Mouse (Mus musculus): ENCODE measurements at regions not wholly inside any gene's neighbourhood (a gene's known extent, or its start where the extent isn't known, plus 50 kb on each side); places are given as distances from the start of the nearest gene placed in this dataset.

- peak; percentile 78 for ATAC-seq
- Histone ChIP-seq H3K9me3 (replicated peaks) (no peaks in the 10 kb centered on the region), H3K27ac (no peak overlapping the region)
Measured at GRCm38 (mm10) chr3:137775076-137775849, 89.0 kb upstream of the H2afz start.

GRCm38 (mm10) chr3:137778113-137778512, 86.2 kb upstream of the H2afz start:
- Histone ChIP-seq H3K36me3 (no peaks in the 10 kb centered on the region), H3K27me3 (replicated peaks) (peaks cover 59% of the 10 kb centered on the region), H3K9ac (no peak overlapping the region), H3K4me1 (peaks cover 18% of the 10 kb centered on the region), H3K4me2 (no peak overlapping the region), H3K27ac (no peak overlapping the region), H3K4me3 (no peak overlapping the region), H3K9me3 (replicated peaks) (no peaks in the 10 kb centered on the region)
- 18% methylated on average over 7 of the region's 7 CpGs for WGBS (ENCODE audit: insufficient replicate concordance)
- ATAC-seq = no peak; the same call in 1 of the 2 replicates

More at GRCm38 (mm10) chr3:137775076-137775849, 89.0 kb upstream of the H2afz start:
- 23% methylated on average over 6 of the region's 6 CpGs for WGBS (ENCODE audit: insufficient replicate concordance)
- Histone ChIP-seq H3K4me3 (no peak overlapping the region), H3K36me3 (no peaks in the 10 kb centered on the region), H3K4me1 (peaks cover 12% of the 10 kb centered on the region), H3K9ac (no peak overlapping the region), H3K27me3 (replicated peaks) (peaks cover 38% of the 10 kb centered on the region), H3K4me2 (no peak overlapping the region)

- no peak overlapping the region for H3K4me2 ChIP-seq
- no peaks in the 10 kb centered on the region for H3K9me3 ChIP-seq (replicated peaks)
- no peaks in the 10 kb centered on the region for H3K36me3 ChIP-seq
- 8% methylated on average over 11 of the region's 11 CpGs for WGBS (ENCODE audit: insufficient replicate concordance)
- peaks cover 56% of the 10 kb centered on the region for H3K27me3 ChIP-seq (replicated peaks)
- no peak overlapping the region for H3K27ac ChIP-seq
- no peak for ATAC-seq
- H3K4me3 ChIP-seq = no peak overlapping the region
- H3K4me1 ChIP-seq = peaks cover 17% of the 10 kb centered on the region
- H3K9ac ChIP-seq = no peak overlapping the region
Measured at GRCm38 (mm10) chr3:137780029-137780428, 84.3 kb upstream of the H2afz start.

GRCm38 (mm10) chr3:137782836-137783235, 81.5 kb upstream of the H2afz start:
- Histone ChIP-seq H3K4me3 (no peak overlapping the region), H3K4me1 (peaks cover 9% of the 10 kb centered on the region), H3K27ac (no peak overlapping the region), H3K9ac (no peak overlapping the region), H3K36me3 (no peaks in the 10 kb centered on the region), H3K9me3 (replicated peaks) (no peaks in the 10 kb centered on the region), H3K4me2 (no peak overlapping the region), H3K27me3 (replicated peaks) (peaks cover 45% of the 10 kb centered on the region)
- WGBS (ENCODE audit: insufficient replicate concordance) = 19% methylated on average over 5 of the region's 5 CpGs
- no peak for ATAC-seq

- Histone ChIP-seq H3K9me3 (replicated peaks) (no peaks in the 10 kb centered on the region), H3K4me2 (no peak overlapping the region), H3K27ac (no peak overlapping the region), H3K4me3 (no peak overlapping the region), H3K4me1 (peaks cover 9% of the 10 kb centered on the region), H3K9ac (no peak overlapping the region), H3K36me3 (no peaks in the 10 kb centered on the region), H3K27me3 (replicated peaks) (peaks cover 31% of the 10 kb centered on the region)
- no peak for ATAC-seq
- 51% methylated on average over 7 of the region's 7 CpGs for WGBS (ENCODE audit: insufficient replicate concordance)
Measured at GRCm38 (mm10) chr3:137783937-137784911, 80.1 kb upstream of the H2afz start.

GRCm38 (mm10) chr3:137785224-137785623, 79.1 kb upstream of the H2afz start:
- Histone ChIP-seq H3K4me1 (peaks cover 9% of the 10 kb centered on the region), H3K9me3 (replicated peaks) (no peaks in the 10 kb centered on the region), H3K4me3 (no peak overlapping the region), H3K36me3 (no peaks in the 10 kb centered on the region), H3K27me3 (replicated peaks) (peaks cover 21% of the 10 kb centered on the region), H3K4me2 (no peak overlapping the region), H3K27ac (no peak overlapping the region), H3K9ac (no peak overlapping the region)
- no peak for ATAC-seq
- WGBS (ENCODE audit: insufficient replicate concordance) = 69% methylated on average over 7 of the region's 7 CpGs

- ATAC-seq = no peak
- Histone ChIP-seq H3K9me3 (replicated peaks) (no peaks in the 10 kb centered on the region), H3K4me2 (no peak overlapping the region), H3K36me3 (no peaks in the 10 kb centered on the region), H3K27ac (no peak overlapping the region), H3K4me3 (no peak overlapping the region), H3K9ac (no peak overlapping the region), H3K27me3 (replicated peaks) (peaks cover 14% of the 10 kb centered on the region), H3K4me1 (peaks cover 9% of the 10 kb centered on the region)
- 57% methylated on average over 2 of the region's 2 CpGs for WGBS (ENCODE audit: insufficient replicate concordance)
Measured at GRCm38 (mm10) chr3:137785871-137786270, 78.4 kb upstream of the H2afz start.

GRCm38 (mm10) chr3:137789671-137790070, 74.6 kb upstream of the H2afz start:
- 79% methylated on average over 6 of the region's 6 CpGs for WGBS (ENCODE audit: insufficient replicate concordance)
- Histone ChIP-seq H3K9me3 (replicated peaks) (no peaks in the 10 kb centered on the region), H3K36me3 (no peaks in the 10 kb centered on the region), H3K27me3 (replicated peaks) (no peaks in the 10 kb centered on the region), H3K4me1 (no peaks in the 10 kb centered on the region), H3K9ac (no peak overlapping the region), H3K4me2 (no peak overlapping the region), H3K4me3 (no peak overlapping the region), H3K27ac (no peak overlapping the region)
- no peak for ATAC-seq

- Histone ChIP-seq H3K9me3 (replicated peaks) (no peaks in the 10 kb centered on the region), H3K27me3 (replicated peaks) (no peaks in the 10 kb centered on the region), H3K9ac (no peak overlapping the region), H3K36me3 (no peaks in the 10 kb centered on the region), H3K4me1 (no peaks in the 10 kb centered on the region), H3K4me2 (no peak overlapping the region), H3K4me3 (no peak overlapping the region), H3K27ac (no peak overlapping the region)
- ATAC-seq = no peak
- 79% methylated on average over 7 of the region's 7 CpGs for WGBS (ENCODE audit: insufficient replicate concordance)
Measured at GRCm38 (mm10) chr3:137790340-137790739, 73.9 kb upstream of the H2afz start.

- Histone ChIP-seq H3K36me3 (no peaks in the 10 kb centered on the region), H3K4me3 (no peak overlapping the region), H3K27ac (no peak overlapping the region), H3K4me2 (no peak overlapping the region), H3K27me3 (replicated peaks) (0 out of 2 replicates have a peak, but pooled peaks cover 3% of the 10 kb centered on the region), H3K9me3 (replicated peaks) (no peaks in the 10 kb centered on the region), H3K9ac (no peak overlapping the region), H3K4me1 (no peaks in the 10 kb centered on the region)
- ATAC-seq = no peak
- WGBS (ENCODE audit: insufficient replicate concordance) = 69% methylated on average over 7 of the region's 7 CpGs
Measured at GRCm38 (mm10) chr3:137795754-137796315, 68.5 kb upstream of the H2afz start.

- peaks cover 8% of the 10 kb centered on the region for H3K4me1 ChIP-seq
- no peaks in the 10 kb centered on the region for H3K36me3 ChIP-seq
- H3K27me3 ChIP-seq (replicated peaks) = 0 out of 2 replicates have a peak, but pooled peaks cover 3% of the 10 kb centered on the region
- no peak overlapping the region for H3K4me2 ChIP-seq
- no peak overlapping the region for H3K4me3 ChIP-seq
- no peak for ATAC-seq
- 65% methylated on average over 4 of the region's 4 CpGs for WGBS (ENCODE audit: insufficient replicate concordance)
- no peak overlapping the region for H3K27ac ChIP-seq
- no peaks in the 10 kb centered on the region for H3K9me3 ChIP-seq (replicated peaks)
- H3K9ac ChIP-seq = no peak overlapping the region
Measured at GRCm38 (mm10) chr3:137798769-137799168, 65.5 kb upstream of the H2afz start.
